Mouse (Mus musculus): Measurements from ENCODE around the gene Tmem38b. TPM values are rescaled to one million over a fixed set of nuclear protein-coding genes. Genes with fewer than 3 reads are reported as not detected.
"Not testable (repeated sequence)": the region's sequence is repeated elsewhere in the genome, so short reads cannot be mapped to it uniquely, and the experiment has no call there.

Tmem38b gene
- polyA plus RNA-seq (2012; rRNA removed): 6.5 and 7.4 TPM in 2 replicates

DNA sequence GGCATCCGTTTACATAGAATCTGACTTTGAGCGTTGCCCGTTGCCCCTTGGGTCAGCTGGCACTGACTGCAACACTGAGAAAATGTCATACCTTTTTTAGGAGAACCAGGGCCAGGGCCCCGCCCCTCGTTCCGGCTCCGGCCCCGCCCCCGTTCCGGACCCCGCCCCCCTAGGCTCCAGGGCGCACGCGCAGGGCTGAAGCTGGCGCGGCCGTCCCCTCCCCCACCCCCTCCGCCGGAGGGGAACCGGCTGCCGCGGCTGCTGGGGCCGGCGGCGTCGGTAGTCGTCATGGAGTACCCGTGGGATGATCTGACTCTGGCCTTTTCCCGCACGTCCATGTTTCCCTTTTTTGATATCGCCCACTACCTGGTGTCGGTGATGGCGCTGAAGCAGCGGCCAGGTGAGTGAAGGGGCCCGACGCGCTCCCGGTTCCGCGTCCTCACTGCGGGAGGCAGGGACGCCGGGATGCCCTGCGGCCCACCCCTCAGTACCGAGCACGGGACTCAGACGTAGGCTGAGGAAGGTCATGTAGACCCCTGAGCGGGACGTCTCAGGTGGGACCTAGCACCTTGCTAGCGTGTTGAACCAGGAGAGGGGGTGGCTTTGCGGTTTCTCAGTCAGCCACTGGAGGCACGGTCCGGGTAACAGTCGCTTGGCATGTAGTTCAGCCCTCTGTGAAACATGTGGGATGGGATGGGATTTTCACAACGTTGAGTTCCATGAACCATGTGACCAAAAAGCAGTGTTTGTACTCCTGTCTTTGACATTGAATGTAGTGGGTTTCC lies at the start of gene Tmem38b:
Gene Tmem38b, plus strand, starts transcription at position 225 of the 785 bp plus-strand sequence.
- no peak for DNase-seq (ENCODE audit: low read depth)

GRCm38 (mm10) chr4:53781396-53781795 lies 44.4 kb upstream of the Tmem38b start:
- DNase-seq (ENCODE audit: low read depth): no peak

DNA sequence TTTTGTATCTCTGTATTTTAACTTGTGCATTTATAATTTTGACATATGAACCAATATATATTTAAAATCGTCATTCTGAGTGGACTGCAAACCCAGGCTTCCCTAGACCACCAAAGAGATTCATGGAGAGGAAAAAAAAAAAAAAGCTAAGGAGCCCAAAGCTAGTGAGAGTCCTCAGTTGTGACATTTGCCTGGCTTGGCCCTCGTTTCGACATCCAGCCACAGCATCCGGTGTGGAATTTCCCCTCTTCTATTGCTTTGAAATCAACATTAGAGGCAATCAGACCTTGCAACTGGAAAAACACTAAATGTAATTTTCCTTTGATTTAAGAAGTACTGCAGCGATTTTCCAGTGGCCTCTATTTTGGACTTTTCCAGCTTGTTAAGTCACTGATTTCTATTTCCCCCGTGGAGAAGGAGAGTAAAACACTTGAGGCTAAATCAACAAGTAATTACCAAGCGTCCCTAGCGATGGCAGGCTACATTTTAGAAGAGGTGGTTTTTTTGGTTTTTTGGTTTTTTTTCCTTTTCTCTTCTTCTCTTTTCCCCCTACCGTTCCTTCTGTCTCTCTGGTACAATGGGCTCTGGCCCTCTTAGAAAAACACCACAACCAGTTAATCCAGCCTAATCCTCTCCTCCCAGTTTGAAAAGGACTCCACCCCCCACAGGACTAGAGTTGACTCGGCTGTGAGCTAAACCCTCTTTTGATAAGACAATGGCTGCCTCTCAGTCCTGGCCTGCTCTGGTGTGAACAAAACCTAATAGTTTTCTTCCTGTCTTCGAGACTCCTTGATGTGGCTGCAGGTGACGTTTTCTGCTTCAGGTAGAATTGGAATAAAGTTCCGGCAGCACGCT lies 43.4 kb upstream of the Tmem38b start:
- no peak for DNase-seq (ENCODE audit: low read depth)

DNA sequence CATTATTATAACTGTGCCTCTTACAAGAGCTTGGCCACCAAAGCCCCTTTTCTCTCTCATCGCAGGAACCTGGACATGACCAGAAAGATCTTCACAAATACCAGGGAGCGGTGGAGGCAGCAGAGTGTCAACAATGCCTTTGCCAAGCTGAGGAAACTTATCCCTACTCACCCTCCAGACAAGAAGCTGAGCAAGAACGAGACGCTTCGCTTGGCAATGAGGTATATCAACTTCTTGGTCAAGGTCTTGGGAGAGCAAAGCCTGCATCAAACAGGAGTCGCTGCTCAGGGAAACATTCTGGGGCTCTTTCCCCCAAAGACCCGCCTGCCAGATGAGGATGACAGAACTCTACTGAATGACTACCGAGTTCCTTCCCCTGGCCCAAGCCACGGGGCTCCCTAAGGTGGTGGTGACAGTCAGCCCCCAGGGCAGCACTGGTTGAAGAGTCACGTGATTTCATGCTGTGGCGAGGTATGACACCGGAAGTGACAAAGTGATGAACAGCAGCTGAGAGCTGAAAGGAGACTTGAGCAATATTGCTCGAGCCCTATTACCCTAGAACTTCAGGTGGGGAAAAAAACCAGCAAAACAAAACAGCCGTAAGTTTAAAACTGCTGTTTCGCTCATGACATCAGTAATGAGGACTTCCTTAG lies 40.0 kb upstream of the Tmem38b start:
- DNase-seq (ENCODE audit: low read depth): no peak

GRCm38 (mm10) chr4:53786851-53787250 lies 39.0 kb upstream of the Tmem38b start:
- DNase-seq (ENCODE audit: low read depth): no peak

- no peak for DNase-seq (ENCODE audit: low read depth)
These were observed 36.5 kb upstream of the Tmem38b start for GRCm38 (mm10) chr4:53789346-53789745.

DNA sequence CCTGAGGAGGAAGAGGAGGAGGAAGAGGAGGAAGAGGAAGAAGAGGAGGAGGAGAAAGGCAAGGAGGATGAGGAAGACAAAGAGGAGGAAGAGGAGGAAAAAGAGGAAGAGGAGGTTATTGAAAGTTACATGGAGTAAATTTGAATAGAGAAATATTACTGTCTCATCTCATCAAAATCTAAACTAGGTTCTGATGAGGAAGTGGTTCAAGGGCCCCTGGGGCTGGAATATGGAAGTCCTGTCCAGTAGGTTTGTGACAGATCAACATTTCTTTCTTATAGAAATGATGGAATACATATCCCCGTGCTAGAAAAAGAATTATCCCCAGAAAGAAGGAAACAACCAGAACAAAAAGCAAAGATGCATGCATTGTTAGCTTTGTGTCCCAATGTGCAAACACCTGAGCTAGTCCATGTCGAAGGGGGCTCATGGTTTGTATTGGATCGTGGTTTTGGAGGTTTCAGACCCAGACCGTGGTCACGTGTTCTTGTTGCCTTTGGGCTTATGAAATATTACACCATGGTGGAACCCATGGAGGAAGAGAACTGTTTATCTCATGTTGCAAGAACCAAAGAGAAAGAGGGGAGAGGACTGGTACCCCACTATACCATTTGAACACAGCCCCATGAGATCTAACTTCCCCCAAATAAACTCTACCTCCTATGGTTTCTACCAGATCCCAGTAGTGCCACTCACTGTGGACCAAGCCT lies 31.4 kb upstream of the Tmem38b start:
- no peak for DNase-seq (ENCODE audit: low read depth)

DNA sequence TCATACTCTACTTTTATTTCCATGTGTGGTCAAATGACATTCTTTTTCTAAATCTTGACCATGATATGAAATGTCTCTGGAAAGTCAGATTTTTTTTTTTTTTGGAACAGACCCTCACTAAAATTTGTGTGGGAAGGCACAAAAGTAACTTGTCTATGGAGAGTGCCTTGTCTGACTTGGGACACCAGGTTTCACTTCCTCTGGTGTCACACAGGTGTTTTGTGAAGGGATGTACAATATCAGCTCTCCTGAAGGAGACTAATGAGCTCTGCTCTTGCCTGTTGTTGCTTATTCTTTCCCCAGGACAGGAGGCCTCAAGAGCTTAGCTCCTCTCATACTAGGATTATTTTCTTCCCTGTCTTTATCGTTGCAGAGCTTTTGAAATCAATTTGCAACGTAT lies 30.8 kb upstream of the Tmem38b start:
- no peak for DNase-seq (ENCODE audit: low read depth)

- DNase-seq (ENCODE audit: low read depth): no peak
These were observed 30.1 kb upstream of the Tmem38b start for GRCm38 (mm10) chr4:53795706-53796105.

GRCm38 (mm10) chr4:53796865-53797772 lies 28.7 kb upstream of the Tmem38b start:
- DNase-seq (ENCODE audit: low read depth): no peak

DNA sequence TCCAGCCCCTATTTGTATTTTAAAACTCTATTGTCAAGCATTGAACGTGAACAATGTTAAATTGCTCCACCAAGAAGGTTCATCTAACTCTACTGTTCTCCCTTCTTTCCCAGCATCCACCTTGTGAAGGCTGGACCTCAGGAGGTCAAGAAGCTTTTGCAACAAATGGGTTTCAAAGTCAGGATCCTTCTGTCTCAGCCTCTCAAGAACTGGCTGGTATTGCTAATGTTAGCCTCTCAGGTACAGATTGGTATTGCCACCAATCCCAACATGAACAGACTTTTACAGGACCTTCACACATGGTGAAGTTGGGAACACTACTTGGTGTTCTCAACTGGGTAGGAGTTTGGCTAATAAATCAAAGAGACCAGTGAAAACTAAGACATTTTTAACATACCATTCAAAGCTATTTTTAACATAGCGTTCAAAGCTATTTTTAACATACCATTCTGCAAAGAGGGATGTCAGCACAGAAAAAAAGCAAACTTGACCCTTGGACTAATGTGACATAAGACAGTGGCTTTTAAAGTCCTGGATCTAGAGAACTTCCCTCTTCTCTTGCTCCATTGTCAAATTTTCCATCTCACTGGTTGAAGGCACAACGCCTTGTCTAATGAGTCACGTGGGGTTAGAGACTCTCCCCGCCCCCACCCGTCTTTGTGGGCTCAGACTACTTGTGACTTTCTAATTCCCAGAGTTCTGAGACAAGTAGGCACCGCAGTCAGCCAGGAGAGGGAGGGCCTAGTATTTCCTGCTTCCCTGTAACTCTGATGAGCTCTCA lies 26.8 kb upstream of the Tmem38b start:
- no peak for DNase-seq (ENCODE audit: low read depth)

DNA sequence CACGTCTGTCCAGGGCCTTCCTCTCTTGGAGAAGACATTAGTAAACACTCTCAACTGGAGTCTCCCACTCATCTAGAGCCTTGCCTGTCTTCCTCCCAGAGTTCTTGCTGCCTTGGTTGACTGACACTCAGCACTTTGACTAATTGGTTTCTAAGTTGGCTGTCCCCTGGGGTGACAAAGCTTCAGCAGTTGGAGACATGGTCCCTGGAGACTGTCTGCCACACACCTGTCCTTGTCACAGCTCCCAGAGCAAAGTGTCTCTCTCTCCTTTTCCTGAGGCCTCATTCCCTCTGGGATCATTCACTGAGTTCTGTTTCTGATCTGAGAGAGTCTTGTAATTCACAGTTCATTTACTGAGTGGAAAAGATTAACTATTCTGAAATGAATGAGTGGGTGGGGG lies 26.1 kb upstream of the Tmem38b start:
- DNase-seq (ENCODE audit: low read depth): no peak

DNA sequence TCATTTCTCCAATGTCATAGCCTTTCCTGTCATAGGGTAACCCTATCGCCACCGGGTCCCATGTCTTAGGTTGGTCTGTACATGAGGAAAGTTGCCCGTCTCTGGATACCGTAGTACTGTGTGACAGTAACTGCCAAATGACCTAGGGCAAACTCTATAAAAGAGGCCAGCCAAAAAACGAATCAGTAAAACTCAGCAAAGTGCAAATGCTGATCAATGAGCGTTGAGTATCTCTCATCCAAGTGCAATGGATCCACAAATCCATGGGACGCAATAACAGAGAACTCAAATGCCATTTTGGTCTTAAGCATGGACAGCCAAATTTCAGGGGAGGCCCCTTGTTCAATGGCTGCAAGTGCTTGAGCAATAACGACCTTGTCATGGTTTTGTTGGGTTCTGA lies 22.2 kb upstream of the Tmem38b start:
- not testable (repeated sequence) for DNase-seq (ENCODE audit: low read depth)

DNA sequence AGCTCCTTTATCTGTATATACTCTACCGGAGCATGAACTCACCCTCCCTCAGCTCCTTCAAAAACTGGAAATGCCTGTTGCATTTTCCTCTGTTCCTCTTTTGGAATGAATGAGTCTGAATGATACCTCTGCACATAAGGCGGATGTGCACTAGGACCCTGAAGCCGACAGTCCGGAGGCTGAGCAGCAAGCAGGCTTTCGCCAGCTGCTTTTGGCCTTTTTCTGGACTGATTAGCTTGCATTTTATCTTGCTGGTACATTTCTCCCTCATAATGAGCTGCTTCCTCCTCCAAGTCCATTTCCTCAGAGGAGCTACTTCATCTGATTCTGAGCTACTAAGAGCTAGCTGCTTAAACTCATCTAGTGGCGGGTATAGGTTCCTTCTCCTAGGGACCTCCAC lies 19.4 kb upstream of the Tmem38b start:
- DNase-seq (ENCODE audit: low read depth): not testable (repeated sequence)

GRCm38 (mm10) chr4:53818320-53818719 lies 7.5 kb upstream of the Tmem38b start:
- no peak for DNase-seq (ENCODE audit: low read depth)

DNA sequence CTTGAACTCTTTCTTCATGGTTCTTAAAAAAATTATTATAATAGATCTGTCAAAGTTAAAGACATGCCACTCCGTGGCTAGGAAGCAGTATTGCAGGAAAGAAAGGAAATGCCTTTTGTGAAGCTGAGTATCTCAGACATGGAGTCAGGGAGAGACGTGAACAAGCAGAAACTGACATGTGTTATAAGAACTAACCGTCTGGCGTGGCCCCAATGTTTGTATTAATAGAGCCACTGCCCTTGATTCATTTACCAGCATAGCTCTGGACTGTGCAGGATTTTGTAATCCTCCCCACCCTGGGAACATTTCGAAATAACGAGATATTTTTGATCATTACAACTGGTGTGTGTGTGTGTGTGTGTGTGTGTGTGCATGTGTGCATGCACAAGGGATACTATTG lies 2.1 kb upstream of the Tmem38b start:
- no peak for DNase-seq (ENCODE audit: low read depth)

DNA sequence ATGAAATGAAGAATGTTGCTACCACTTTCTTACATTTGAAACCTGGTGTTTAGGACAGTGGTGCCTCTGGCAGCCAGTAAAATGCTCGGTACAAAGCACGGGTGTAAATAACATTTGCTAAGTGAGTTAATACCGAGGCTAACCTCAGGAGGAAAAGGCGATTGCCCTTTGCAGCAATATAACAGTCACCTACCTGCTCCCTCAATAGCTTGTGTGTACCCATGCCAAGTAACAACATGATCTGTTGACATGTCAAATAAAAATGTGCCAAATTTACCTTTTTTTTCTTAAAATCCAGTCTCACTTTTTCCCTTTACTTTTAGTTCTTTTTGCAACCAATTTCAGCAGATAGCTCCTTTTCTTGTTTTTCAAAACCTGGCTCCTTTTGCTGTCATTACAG lies 1.0 kb upstream of the Tmem38b start:
- DNase-seq (ENCODE audit: low read depth): no peak

DNA sequence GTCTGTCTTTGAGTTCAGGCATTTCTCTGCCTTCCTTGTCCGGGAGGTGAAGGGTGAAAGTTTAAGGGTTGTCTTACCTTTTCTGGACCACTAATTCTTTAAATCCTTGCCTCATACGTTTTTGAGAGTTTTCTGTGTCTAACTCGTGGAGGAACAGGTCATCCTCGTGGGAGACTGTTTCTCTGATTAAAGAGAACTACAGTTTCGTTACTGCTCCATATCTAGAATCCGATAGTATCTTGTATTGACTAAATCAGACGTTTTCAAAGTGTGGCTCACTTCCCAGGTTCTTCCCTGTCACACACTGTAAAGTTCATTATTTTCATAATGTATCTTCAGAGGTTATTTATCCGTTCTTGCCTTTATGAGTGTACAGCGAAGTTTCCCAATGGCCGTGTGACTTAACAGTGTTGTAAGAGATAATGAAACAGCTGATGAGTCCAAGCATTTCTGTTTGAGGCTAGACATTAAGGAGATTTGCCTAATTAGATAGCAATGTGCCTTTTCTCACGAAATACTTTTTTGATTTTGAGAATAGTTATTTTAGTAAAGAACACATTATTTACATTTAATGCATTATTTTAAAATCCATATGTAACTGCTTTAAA lies 900 bp downstream of the Tmem38b start:
- DNase-seq (ENCODE audit: low read depth): peak; percentile 70

- DNase-seq (ENCODE audit: low read depth): no peak
These were observed 2.0 kb downstream of the Tmem38b start for GRCm38 (mm10) chr4:53827869-53828268.
